Mouse (Mus musculus) retina, embryonic 14.5 days (tissue): ENCODE data around the gene Srcin1.

ENCODE experiments used
- DNase-seq: peaks from one replicate; pipeline ENCODE4 v3.0.0-alpha.2; 2015; ENCODE audit warnings: low spot score

Srcin1 gene

DNA sequence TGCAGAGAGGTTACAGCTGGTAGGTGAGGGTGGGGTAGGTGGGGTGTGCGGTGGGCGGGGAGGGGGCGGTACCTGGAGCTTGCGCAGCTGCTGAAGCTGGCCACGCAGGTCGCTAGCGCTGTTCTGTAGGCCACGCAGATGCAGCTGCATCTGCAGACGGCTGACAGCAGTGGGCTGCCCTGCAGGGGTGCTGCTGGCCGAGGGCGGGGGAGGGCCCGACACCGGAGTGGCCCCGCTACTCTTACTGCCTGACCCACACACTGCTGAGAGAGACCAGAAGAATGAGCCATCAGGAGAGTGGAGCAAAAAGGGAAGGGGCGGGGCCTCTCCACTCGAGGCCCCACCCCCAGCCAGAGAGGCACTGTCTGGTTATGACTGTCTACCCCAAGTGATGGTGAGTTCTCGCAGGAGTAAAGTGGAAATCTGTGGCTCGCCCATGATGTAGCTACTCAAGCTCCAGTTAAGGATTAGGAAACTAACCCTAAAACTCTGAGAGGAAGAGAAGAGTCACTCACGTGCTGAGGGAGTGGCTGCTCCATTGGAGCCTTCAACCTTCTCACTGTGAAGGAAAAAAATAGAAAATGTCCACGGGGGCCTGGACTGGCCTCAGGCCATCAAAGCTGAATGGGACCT lies 42.9 kb downstream of the Srcin1 start:
- peak; percentile 71 for DNase-seq

GRCm38 (mm10) chr11:97532354-97532753 lies 43.6 kb downstream of the Srcin1 start:
- peak; percentile 55 for DNase-seq

DNA sequence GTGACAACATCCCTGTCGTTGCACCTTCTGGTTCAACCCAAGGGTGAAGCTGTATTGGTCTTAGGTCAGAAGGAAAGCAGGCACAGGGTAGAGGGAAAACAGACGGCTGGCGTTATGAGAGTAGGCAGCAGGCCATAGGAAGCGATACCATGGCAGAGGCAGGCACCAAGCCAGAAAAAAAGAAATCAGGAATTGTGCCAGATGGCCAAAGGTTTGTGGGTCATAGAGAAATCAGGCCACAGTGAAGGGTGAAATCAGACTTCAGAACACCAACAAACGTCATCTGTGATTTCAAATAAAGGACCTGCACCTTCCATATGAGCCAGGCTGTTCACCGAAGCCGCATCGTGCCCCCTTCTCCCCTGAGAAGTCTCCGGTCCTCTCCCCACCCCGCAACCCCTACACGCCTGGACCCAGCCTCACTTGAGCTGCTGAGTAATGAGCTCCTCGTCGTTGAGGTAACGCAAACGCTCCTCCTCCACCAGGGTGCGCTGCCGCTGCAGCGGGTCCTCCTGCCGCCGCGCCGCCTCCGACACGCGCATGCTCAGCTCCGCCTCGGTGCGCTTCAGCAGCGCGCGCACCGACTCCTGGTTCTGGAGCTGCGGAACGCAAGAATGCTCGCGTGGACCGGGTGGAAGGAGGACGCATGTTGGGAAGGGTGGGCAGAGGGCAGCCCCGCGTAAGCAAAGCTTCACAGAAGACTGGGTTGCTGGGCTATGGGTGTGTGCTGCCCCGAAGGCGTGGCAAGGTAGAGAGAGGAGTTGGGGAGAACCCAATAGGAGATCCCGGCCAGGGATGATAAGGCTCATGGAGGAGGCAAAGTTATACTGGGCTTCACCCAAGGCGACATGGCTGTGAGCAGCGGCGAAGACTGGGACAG lies 44.4 kb downstream of the Srcin1 start:
- peak; percentile 93 for DNase-seq

DNA sequence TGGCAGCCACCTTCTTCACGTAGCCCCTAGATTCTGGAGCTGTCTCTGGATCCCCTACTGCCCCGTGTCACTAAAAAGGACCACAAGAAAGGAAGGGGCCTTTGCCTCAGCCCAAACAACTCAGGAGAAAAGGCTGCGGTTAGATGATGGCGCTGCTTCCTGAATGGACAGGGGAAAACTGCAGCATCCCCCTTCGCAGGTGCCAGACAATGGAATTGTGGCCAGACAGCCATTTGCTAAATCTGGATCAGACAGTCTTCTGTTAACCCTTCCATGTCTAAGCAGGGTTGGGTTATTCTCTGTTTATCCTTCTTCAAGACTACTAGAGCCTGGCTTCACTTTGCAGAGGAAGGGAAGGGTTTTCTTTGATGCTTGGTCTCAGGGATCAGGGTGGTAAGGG lies 45.0 kb downstream of the Srcin1 start:
- no peak for DNase-seq

GRCm38 (mm10) chr11:97530069-97530468 lies 45.9 kb downstream of the Srcin1 start:
- no peak for DNase-seq

DNA sequence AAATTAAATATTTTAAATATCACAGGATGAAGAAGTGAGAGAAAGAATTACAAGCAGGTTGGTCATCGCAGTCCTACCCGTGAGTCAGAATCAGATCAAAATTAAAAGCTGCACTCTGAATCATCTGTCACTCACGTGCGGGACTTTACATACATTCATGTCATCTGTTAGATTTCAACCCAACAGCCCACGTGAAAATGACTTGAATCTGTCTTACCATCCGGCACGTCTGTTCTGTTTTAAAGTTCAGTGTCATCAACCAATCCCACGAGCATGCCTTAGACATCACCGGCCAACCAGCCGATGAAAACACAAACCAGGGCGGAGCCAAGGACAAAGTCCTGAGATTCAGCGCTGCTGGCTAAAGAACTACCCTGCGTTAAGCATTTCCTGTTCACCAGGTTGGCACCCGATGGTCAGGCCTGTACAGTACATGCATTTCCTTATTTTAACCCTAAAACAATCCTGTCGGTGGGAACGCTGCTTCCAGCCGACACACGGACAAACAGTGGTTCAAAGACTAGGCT lies 47.6 kb downstream of the Srcin1 start:
- no peak for DNase-seq

GRCm38 (mm10) chr11:97525313-97525712 lies 50.7 kb downstream of the Srcin1 start:
- DNase-seq: no peak

GRCm38 (mm10) chr11:97524306-97524705 lies 51.7 kb downstream of the Srcin1 start:
- no peak for DNase-seq

GRCm38 (mm10) chr11:97523827-97524261 lies 52.1 kb downstream of the Srcin1 start:
- peak; percentile 72 for DNase-seq

DNA sequence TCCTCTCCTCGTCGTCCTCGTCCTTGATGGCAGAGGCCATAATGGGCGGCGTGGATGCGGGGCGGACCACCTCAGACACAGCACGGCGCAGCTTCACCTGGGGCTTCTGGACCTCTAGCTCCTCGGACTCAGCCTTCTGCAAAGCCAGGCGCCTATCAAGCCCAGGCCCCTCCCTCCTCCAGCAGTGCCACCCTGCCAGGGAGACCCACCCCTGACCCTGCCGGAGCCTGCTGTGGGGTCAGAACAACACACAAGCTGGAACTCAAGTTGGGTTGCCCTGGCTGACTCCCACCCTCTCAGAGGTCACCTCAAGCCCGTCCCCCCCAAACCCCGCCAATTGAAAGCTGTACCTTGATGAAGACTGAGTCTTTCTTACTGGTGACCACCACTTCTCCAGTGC lies 52.9 kb downstream of the Srcin1 start:
- no peak for DNase-seq

DNA sequence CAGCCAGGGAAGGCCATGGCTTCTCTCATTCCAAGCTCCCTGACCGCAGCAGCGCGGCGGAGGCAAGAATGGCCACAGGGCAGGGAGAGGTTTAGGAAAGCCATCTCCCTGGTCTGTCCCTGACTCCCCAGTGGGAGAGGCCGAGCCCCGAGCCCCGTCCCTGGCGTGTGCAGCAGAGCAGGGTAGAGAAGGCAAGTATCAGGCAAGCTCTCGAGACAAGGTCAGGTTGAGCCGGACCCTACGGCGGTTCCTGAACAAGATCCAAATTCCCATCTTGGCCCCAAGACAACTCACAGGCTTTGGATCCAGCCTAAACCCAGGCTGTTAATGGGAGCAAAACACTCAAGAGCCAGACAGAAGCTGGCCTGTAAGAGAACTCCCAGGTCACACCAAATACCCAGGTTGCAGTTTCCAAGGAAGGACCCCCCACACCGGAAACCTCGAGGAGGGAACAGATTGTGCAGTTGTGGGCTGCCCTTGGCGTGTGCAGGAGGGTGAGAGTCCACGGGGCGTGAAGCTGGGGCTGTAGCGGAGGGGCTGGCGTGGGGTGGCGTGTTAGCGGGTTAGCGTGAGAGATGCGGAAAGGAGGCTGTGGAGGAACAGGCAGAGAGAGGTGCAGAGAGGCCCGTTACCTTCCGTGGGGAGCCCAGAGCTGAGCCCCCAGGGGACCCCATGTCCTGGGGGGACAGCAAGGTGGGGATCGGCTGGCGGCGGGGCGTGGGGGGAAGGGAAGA lies 54.1 kb downstream of the Srcin1 start:
- DNase-seq: no peak

GRCm38 (mm10) chr11:97520541-97520940 lies 55.4 kb downstream of the Srcin1 start:
- DNase-seq: no peak

DNA sequence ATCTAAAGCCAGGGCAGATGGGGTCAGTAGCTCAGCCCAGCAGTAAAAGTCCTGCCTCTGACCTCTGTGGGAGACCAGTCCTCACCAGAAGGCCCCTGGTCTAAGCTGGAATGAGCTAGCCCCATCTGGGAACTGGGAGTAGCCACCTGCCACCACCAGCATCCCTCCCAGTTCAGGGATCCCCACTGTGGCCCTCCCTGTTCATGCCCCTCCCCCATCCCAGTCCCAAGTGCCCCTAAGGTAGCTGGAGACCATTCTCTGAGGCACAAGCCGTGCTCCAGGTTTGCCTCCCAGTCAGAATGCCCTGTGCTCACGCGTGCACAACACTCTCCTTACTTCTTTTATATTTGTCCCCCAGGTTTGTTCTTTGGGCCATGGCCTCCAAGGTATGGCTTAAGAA lies 62.9 kb downstream of the Srcin1 start:
- no peak for DNase-seq

- no peak for DNase-seq
These were observed 63.5 kb downstream of the Srcin1 start for GRCm38 (mm10) chr11:97512511-97512910.

GRCm38 (mm10) chr11:97511661-97512369 lies 64.2 kb downstream of the Srcin1 start:
- peak; percentile 51 for DNase-seq

DNA sequence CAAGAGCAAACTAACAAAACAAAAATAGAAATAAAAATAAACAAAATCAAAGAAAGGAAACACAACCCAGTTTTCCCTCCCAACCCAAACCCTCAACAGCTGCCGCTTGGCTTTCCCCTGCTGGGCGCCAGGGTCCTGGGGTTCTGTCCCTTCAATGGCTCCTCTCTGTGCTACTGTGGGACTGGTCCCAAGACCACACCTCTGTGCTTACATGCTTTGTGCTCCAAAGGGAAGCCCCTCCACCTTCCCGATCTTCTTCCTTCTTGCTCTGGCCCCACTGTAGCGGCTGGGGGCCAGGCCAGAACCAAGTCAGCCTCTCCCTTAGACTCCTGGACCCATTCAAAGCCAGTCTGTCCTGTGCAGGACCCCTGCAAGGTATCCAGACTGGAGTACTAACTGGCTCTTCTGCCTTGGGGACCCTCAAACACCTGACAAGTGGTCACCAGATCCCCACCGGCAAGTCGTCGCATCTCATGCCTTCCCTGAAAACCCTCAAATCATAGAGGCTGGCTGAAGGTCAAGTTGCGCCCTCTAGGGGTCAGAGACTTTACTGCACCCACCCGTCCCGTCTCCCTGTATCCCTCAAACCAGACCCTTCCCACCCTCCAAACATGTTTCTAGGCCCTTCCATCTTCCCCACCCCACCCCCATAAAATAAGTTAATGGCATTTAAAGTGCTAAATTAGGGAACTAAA lies 64.9 kb downstream of the Srcin1 start:
- peak; percentile 91 for DNase-seq

DNA sequence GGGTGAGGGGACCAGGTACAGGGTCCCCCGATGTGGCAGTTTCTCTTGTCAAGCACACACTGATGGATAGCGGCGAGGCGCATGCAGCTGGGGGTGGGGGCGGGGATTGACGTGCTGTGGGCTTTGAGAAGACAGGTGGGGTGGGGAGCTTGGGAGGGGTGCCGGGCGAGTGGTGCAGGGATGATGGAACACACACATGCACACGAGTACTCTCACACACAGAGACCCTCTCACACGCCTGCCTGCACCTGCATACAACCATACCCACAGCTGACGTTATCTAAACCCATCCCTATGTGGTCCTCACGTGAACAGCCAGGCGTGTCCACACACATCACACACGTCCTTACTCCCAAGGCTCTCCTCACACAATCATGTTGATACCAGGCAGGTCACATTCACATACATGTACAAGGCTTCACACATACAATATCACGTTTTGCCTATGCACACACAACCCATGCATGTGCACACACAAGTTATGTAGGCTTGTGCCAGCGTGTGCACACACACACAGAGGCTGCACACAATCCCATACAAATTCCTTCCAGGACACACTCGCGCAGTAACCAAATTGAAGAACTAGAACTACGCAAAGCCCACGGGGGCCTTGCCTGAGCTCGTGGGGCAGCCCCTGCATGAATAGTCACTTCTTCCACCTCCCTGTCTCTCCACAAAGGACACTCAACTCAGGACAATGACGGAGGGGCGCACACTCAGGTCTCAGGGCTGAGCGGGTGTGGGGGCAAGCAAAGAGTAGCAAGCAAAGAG lies 66.1 kb downstream of the Srcin1 start:
- DNase-seq: no peak

DNA sequence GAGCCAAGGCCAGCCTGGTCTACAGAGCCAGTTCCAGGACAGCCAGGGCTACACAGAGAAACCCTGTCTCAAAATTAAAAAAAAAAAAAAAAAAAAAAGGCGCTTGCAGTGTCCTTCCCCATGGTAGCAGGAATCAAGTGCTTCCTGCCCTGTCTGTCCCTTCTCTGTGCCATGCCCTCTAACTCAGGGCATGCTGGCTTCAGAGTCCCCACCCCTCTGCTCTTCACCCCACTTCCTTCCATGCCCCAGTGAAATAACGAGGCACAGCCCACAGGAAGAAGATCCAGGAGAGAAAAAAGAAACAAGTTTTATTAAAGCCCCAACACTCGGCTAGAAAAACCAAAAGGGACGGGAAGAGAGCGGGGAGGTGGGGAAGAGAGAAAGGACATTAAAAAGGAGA lies 66.9 kb downstream of the Srcin1 start:
- DNase-seq: no peak

GRCm38 (mm10) chr11:97508198-97508597 lies 67.8 kb downstream of the Srcin1 start:
- no peak for DNase-seq

DNA sequence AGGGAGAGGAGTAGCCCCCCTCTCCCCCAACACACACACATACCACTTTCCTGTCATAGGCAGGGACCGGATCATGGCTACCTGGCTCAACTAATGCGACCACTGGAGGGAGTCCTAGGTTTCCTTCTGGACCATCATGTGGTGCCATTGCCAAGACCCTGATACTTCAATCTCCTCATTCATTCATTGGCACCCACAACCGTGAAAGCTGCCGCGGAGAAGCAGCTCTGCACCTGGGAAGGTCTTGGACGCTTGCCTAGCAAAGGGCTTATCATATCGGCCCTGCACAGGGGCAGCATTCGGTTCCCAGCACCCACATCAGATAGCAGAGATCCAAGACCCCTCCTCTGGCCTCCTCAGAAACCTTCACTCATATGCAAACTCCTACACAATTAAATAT lies 69.7 kb downstream of the Srcin1 start:
- no peak for DNase-seq
